Mouse (Mus musculus): ENCODE data around the gene Mepe.

DNA sequence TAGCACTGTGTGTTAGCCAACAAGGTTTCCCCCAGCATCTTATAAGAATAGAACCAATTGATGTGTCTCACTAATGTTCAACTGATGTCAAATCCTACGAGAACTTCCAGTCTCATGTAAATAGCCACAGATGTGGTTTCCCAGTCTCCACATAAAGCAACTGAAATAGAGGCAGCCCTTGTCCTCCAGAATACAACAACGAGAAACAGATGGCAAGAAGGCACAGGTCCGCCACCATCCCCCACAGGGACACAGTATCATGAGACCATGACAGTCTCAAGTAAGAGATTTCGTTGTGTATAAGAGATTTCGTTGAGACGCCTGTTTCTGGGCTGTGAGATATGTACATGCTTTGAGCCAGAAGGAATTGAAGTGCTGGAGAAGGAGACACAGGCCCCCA, 30.9 kb upstream of the Mepe start:
- no peak for TF ChIP-seq GATA1 (IDR thresholded peaks at IDR 0.05; ENCODE audit: borderline replicate concordance, low read length)
- TF ChIP-seq CTCF (IDR thresholded peaks at IDR 0.05; ENCODE audit: low read depth, low read length), result no peak
- TF ChIP-seq TAL1 (conservative IDR thresholded peaks at IDR 0.05; ENCODE audit: low read depth, low read length), result no peak
- no peak for TF ChIP-seq POLR2AphosphoS5 (IDR thresholded peaks at IDR 0.05; ENCODE audit: insufficient replicate concordance, low read depth, low read length)

All from G1E (cell line).